Mouse (Mus musculus) heart, embryonic 14.5 days (tissue): ENCODE results near the gene Ip6k3. TPM values are rescaled to one million over a fixed set of nuclear protein-coding genes. Genes with fewer than 3 reads are reported as not detected.

Experiments used
- ATAC-seq: fragments of 200-750 bp; cut with Nextera tagmentation; 2 replicates; pipeline ENCODE4 v1.8.0; 2017; ENCODE audit warnings: low read depth, moderate TSS enrichment; ENCODE audit not compliant: insufficient number of reproducible peaks, insufficient read depth, low FRiP score
- H3K27ac ChIP-seq, 2 experiments: fragments of 200-500 bp in 1 of 2; fragments of 300-500 bp in 1 of 2; sonication (generic) in 1 of 2; replicated peaks in 1 of 2; 2 replicates each; pipeline ENCODE4 v1.5.1; 2012 to 2014; ENCODE audit warnings: low read depth in 2 of 2, low read length in 2 of 2, control low read depth in 1 of 2, mild to moderate bottlenecking in 1 of 2, mixed read lengths in 1 of 2; ENCODE audit not compliant: control insufficient read depth in 1 of 2, insufficient read depth in 1 of 2
- H3K27me3 ChIP-seq: fragments of 300-500 bp; sonication (generic); 2 replicates; pipeline ENCODE4 v1.6.1; 2014; ENCODE audit warnings: mild to moderate bottlenecking, low read length, control low read depth; ENCODE audit not compliant: control insufficient read depth, insufficient read depth
- H3K36me3 ChIP-seq: fragments of 300-500 bp; sonication (generic); 2 replicates; pipeline ENCODE4 v1.6.1; 2014; ENCODE audit warnings: mild to moderate bottlenecking, control low read depth, low read length, mixed read lengths; ENCODE audit not compliant: control insufficient read depth, insufficient read depth
- H3K4me1 ChIP-seq, 2 experiments: fragments of 200-500 bp in 1 of 2; fragments of 300-500 bp in 1 of 2; sonication (generic) in 1 of 2; 2 replicates each; pipeline ENCODE4 v1.6.1; 2012 to 2014; ENCODE audit warnings: low read length in 2 of 2, control low read depth in 1 of 2, mixed read lengths in 1 of 2; ENCODE audit not compliant: control insufficient read depth in 2 of 2, insufficient read depth in 2 of 2
- H3K4me2 ChIP-seq: fragments of 300-500 bp; sonication (generic); 2 replicates; pipeline ENCODE4 v1.6.1; 2014; ENCODE audit warnings: mild to moderate bottlenecking, low read length
- H3K4me3 ChIP-seq, 2 experiments: fragments of 200-500 bp in 1 of 2; fragments of 300-500 bp in 1 of 2; sonication (generic) in 1 of 2; 2 replicates each; pipeline ENCODE4 v1.5.1; 2012 to 2014; ENCODE audit warnings: low read length in 2 of 2, mild to moderate bottlenecking in 2 of 2, control low read depth in 1 of 2, low read depth in 1 of 2, moderate library complexity in 1 of 2; ENCODE audit not compliant: control insufficient read depth in 1 of 2, insufficient read depth in 1 of 2
- H3K9ac ChIP-seq: fragments of 300-500 bp; sonication (generic); 2 replicates; pipeline ENCODE4 v1.6.1; 2014; ENCODE audit warnings: mild to moderate bottlenecking, low read length
- H3K9me3 ChIP-seq: fragments of 300-500 bp; sonication (generic); 2 replicates; pipeline ENCODE4 v1.6.1; 2016; ENCODE audit warnings: low read length, control low read depth; ENCODE audit not compliant: control insufficient read depth
- WGBS: fragments of 180-500 bp; shearing (Covaris S2); extraction: QIAGEN DNeasy Blood & Tissue Kit; methylation state at CpG from one replicate; pipeline ENCODE4 v1.1.7; 2014; 5-methylcytosine and 5-hydroxymethylcytosine counted together
- polyA plus RNA-seq: library from polyadenylated mRNA; unstranded; fragments of >200 nt; fragmentation: Nextera tagmentation; extraction: Ambion mirVana; gene quantifications from 2 replicates; pipeline ENCODE4 v1.2.1, GENCODE M21; 2014

Gene Ip6k3
- polyA plus RNA-seq, 1 experiment from 2014 or later = 0.22 TPM

- Histone ChIP-seq H3K27ac (no peak overlapping the region), H3K9ac (no peak overlapping the region), H3K4me3 (no peak overlapping the region), H3K4me2 (no peak overlapping the region), H3K9me3 (no peaks in the 10 kb centered on the region), H3K4me1 (peaks cover 11 to 13% of the 10 kb centered on the region in 2 experiments), H3K27me3 (no peaks in the 10 kb centered on the region), H3K36me3 (no peaks in the 10 kb centered on the region)
- 44% methylated on average over 4 of the region's 4 CpGs for WGBS
- no peak for ATAC-seq
Observed at GRCm38 (mm10) chr17:27160905-27161304, 6.7 kb downstream of the Ip6k3 start.

- Histone ChIP-seq H3K4me2 (no peak overlapping the region), H3K4me1 (peaks cover 12 to 18% of the 10 kb centered on the region in 2 experiments), H3K9me3 (no peaks in the 10 kb centered on the region), H3K27ac (no peak overlapping the region), H3K36me3 (no peaks in the 10 kb centered on the region), H3K9ac (no peak overlapping the region), H3K4me3 (no peak overlapping the region), H3K27me3 (no peaks in the 10 kb centered on the region)
- 66% methylated on average over 7 of the region's 7 CpGs for WGBS
- no peak for ATAC-seq
Observed at GRCm38 (mm10) chr17:27159169-27159568, 8.4 kb downstream of the Ip6k3 start.

DNA sequence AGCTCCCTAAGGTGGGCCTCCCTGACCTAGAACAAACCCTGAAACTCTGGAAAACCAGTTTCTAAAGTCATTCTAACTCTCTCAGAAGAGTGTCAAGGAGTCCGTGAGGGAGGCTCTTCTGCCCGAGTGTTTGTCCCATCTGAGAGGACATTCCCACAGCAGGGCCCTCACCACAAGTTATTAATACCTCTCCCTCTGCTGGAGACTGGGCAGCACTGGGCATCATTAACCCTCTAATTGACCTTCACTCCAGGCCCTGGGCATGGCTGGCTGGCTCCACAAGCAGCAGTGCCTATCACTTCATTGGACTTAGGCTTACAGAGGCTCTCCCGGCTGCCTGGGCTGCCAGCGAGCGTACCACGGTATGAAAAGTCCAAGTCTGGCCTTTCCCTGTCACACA, 9.2 kb downstream of the Ip6k3 start:
- Histone ChIP-seq H3K4me2 (no peak overlapping the region), H3K4me1 (peaks cover 19 to 25% of the 10 kb centered on the region in 2 experiments), H3K36me3 (no peaks in the 10 kb centered on the region), H3K27me3 (no peaks in the 10 kb centered on the region), H3K4me3 (no peak overlapping the region), H3K27ac (no peak overlapping the region), H3K9me3 (no peaks in the 10 kb centered on the region), H3K9ac (no peak overlapping the region)
- ATAC-seq = no peak
- 74% methylated on average over 6 of the region's 6 CpGs for WGBS

GRCm38 (mm10) chr17:27155752-27156151, 11.8 kb downstream of the Ip6k3 start:
- no peak for ATAC-seq
- Histone ChIP-seq H3K4me1 (peaks cover 19 to 35% of the 10 kb centered on the region in 2 experiments), H3K27ac (no peak overlapping the region), H3K4me3 (no peak overlapping the region), H3K27me3 (no peaks in the 10 kb centered on the region), H3K4me2 (no peak overlapping the region), H3K36me3 (no peaks in the 10 kb centered on the region), H3K9ac (no peak overlapping the region), H3K9me3 (no peaks in the 10 kb centered on the region)
- 80% methylated on average over 8 of the region's 8 CpGs for WGBS

DNA sequence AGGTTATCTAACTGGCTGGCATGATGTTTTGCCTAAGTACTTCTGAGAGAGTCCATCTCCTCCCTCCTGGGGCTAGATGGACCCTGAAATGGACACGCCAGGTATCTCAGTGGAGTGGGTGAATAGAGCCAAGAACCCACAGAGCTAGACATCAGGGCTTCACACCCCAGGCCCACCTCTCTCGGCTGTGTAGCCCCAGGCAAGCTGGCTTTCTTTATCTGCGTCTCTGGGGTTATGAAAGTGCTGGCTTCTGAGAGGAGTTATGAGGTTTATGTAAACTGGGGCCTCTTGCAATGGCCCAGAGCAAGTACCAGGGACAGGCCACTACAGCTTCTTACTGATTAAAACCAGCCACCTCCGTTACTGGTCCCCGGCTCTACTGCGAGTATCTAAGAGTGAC, 12.7 kb downstream of the Ip6k3 start:
- H3K27me3 ChIP-seq = 0 out of 2 replicates have a peak, but pooled peaks cover 1% of the 10 kb centered on the region
- H3K4me2 ChIP-seq = no peak overlapping the region
- no peak overlapping the region for H3K9ac ChIP-seq
- no peaks in the 10 kb centered on the region for H3K9me3 ChIP-seq
- H3K4me1 ChIP-seq = peaks cover 19 to 35% of the 10 kb centered on the region in 2 experiments
- WGBS = 76% methylated on average over 6 of the region's 6 CpGs
- no peak overlapping the region for H3K27ac ChIP-seq
- H3K4me3 ChIP-seq = no peak overlapping the region
- ATAC-seq = no peak
- H3K36me3 ChIP-seq = no peaks in the 10 kb centered on the region

DNA sequence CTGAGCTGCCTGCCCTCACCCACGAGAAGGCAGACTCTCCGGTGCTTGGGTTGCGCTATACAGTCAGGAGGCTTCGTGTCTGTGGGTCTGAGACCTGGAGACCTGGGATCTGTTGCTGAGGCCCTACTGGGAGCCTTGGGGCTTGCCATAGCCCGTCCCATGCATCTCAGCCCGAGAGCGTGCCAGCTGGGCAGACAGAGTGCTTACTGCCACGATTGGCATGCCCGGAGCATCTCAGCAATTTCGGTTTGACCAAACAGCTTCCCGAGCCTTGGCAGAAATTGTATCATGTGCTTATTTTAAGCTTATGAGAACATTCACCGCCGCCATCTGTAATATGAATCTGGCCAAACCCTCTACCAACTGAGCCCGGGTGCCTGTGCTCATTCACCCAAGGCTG, 13.3 kb downstream of the Ip6k3 start:
- Histone ChIP-seq H3K27ac (peak overlapping the region in 1 of 2 experiments; percentile 70; a peak in 2 of 4 replicates), H3K27me3 (0 out of 2 replicates have a peak, but pooled peaks cover 5% of the 10 kb centered on the region), H3K9me3 (no peaks in the 10 kb centered on the region), H3K36me3 (no peaks in the 10 kb centered on the region), H3K4me3 (no peak overlapping the region), H3K4me1 (peaks cover 19 to 35% of the 10 kb centered on the region in 2 experiments), H3K9ac (peak overlapping the region; percentile 18; the same call in 1 of the 2 replicates), H3K4me2 (no peak overlapping the region)
- ATAC-seq = no peak
- WGBS = 84% methylated on average over 14 of the region's 14 CpGs

DNA sequence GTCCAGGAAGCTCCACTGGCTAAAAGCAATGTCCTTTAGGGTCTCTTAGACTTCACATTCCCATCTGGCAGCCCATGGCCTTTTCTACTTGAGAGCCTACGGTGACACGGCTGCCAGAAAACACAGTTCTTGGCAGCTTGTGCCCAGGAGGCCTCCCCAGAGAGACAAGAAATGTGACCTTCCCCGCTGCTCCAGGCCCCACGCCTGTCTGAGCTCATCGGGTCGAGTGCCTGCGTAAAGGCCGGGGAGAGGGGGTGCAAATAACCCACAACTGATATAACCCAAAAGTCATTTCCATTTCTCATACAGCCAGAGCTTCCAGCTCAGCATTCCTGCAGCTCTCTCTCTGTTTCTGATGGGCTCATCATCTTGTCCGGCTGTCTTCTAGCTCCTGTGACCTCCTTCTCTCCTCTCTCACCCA, 13.8 kb downstream of the Ip6k3 start:
- Histone ChIP-seq H3K4me2 (no peak overlapping the region), H3K4me3 (no peak overlapping the region), H3K4me1 (peaks cover 19 to 35% of the 10 kb centered on the region in 2 experiments), H3K36me3 (no peaks in the 10 kb centered on the region), H3K9me3 (no peaks in the 10 kb centered on the region), H3K27ac (peak overlapping the region; percentile 45 to 70), H3K27me3 (0 out of 2 replicates have a peak, but pooled peaks cover 5% of the 10 kb centered on the region), H3K9ac (peak overlapping the region; percentile 18; the same call in 1 of the 2 replicates)
- WGBS = 27% methylated on average over 9 of the region's 9 CpGs
- ATAC-seq = peak; percentile 25; the same call in 1 of the 2 replicates
